Mouse (Mus musculus) embryo, embryonic 11.5 days (tissue): ENCODE results near the gene Zfp972.
"Not testable (repeated sequence)": the region's sequence is repeated elsewhere in the genome, so short reads cannot be mapped to it uniquely, and the experiment has no call there.

Source experiments
- DNase-seq: peaks from one replicate; pipeline ENCODE4 v3.0.0-alpha.2; 2012; ENCODE audit warnings: low read depth, low spot score

The Zfp972 gene

GRCm38 (mm10) chr2:177925563-177926103, at the start of gene Zfp972:
TSS of gene Zfp972 (minus strand) at chr2:177925613.
- not testable (repeated sequence) for DNase-seq

GRCm38 (mm10) chr2:177974814-177975213, 49.4 kb upstream of the Zfp972 start:
- DNase-seq = not testable (repeated sequence)

GRCm38 (mm10) chr2:177957145-177957544, 31.7 kb upstream of the Zfp972 start, which contains the start of gene Gm14326:
TSS of gene Gm14326 (minus strand) at chr2:177957297.
- not testable (repeated sequence) for DNase-seq

- not testable (repeated sequence) for DNase-seq
Measured at GRCm38 (mm10) chr2:177956734-177957133, 31.3 kb upstream of the Zfp972 start.

GRCm38 (mm10) chr2:177903276-177903675, 22.1 kb downstream of the Zfp972 start:
- not testable (repeated sequence) for DNase-seq

GRCm38 (mm10) chr2:177898171-177898570, 27.2 kb downstream of the Zfp972 start:
- not testable (repeated sequence) for DNase-seq

GRCm38 (mm10) chr2:177897046-177897578, 28.3 kb downstream of the Zfp972 start, which contains the start of gene Gm14327:
TSS of gene Gm14327 (plus strand) at chr2:177897096.
- DNase-seq = not testable (repeated sequence)

- not testable (repeated sequence) for DNase-seq
Measured at GRCm38 (mm10) chr2:177887743-177888142, 37.7 kb downstream of the Zfp972 start.

- DNase-seq = not testable (repeated sequence)
Measured at GRCm38 (mm10) chr2:177862254-177862653, 63.2 kb downstream of the Zfp972 start.
